Mouse (Mus musculus) CH12.LX (cell line): ENCODE results near the gene Scn3b. TPM values are rescaled to one million over a fixed set of nuclear protein-coding genes. Genes with fewer than 3 reads are reported as not detected.

Source experiments
- DNase-seq: peaks from one replicate; pipeline ENCODE4 v3.0.0-alpha.2; 2013; ENCODE audit errors: extremely low read depth
- H3K27ac ChIP-seq: 2 replicates; pipeline ENCODE4 v1.5.1; 2012; ENCODE audit warnings: low read depth, mild to moderate bottlenecking, control low read depth, moderate library complexity; ENCODE audit not compliant: insufficient read depth
- H3K27me3 ChIP-seq: replicated peaks from 2 replicates; pipeline ENCODE3; 2012; ENCODE audit warnings: inconsistent platforms
- H3K36me3 ChIP-seq, 2 experiments: replicated peaks in 1 of 2; 2 replicates each; pipeline versions ENCODE3 to v1.6.1; 2012; ENCODE audit warnings: inconsistent platforms in 1 of 2, low read length in 1 of 2, mild to moderate bottlenecking in 1 of 2, mixed read lengths in 1 of 2, moderate library complexity in 1 of 2; ENCODE audit not compliant: control insufficient read depth in 1 of 2, insufficient read depth in 1 of 2
- H3K4me1 ChIP-seq, 2 experiments: 2 replicates each; pipeline ENCODE4 v1.6.1; 2012; ENCODE audit warnings: inconsistent platforms in 1 of 2, moderate library complexity in 1 of 2; ENCODE audit not compliant: insufficient read depth in 2 of 2, control insufficient read depth in 1 of 2
- H3K4me2 ChIP-seq: 2 replicates; pipeline ENCODE4 v1.6.1; 2012; ENCODE audit warnings: low read depth, mild to moderate bottlenecking, control low read depth; ENCODE audit not compliant: poor library complexity, insufficient read depth, severe bottlenecking
- H3K4me3 ChIP-seq, 3 experiments: fragments of 150-350 bp in 1 of 3; sonication (generic) in 1 of 3; replicated peaks in 1 of 3; 2 replicates each; pipeline versions ENCODE3 to v1.5.1; 2011 to 2012; ENCODE audit warnings: low read depth in 2 of 3, low read length in 2 of 3, mild to moderate bottlenecking in 2 of 3, moderate library complexity in 2 of 3, control low read depth in 1 of 3, improper control_type of control experiment in 1 of 3, inconsistent platforms in 1 of 3, mixed read lengths in 1 of 3; ENCODE audit not compliant: poor library complexity in 1 of 3
- H3K79me2 ChIP-seq: replicated peaks from 2 replicates; pipeline ENCODE4 v1.6.1; 2012; ENCODE audit warnings: mild to moderate bottlenecking, moderate library complexity; ENCODE audit not compliant: control insufficient read depth, poor library complexity, insufficient read depth, severe bottlenecking; ENCODE audit errors: extremely low read depth
- H3K9ac ChIP-seq: 2 replicates; pipeline ENCODE4 v1.6.1; 2012; ENCODE audit warnings: low read depth, mild to moderate bottlenecking, control low read depth, moderate library complexity; ENCODE audit not compliant: insufficient read depth
- H3K9me3 ChIP-seq: replicated peaks from 2 replicates; pipeline ENCODE3; 2012; ENCODE audit warnings: low read length, inconsistent platforms, mixed read lengths
- BHLHE40 ChIP-seq: IDR thresholded peaks from 2 replicates; pipeline ENCODE4 v1.6.1; 2011; ENCODE audit warnings: mild to moderate bottlenecking, low read depth, low read length, improper control_type of control experiment
- CHD1 ChIP-seq: IDR thresholded peaks from 2 replicates; pipeline ENCODE4 v1.6.1; 2012; ENCODE audit warnings: low read depth, low read length, improper control_type of control experiment, inconsistent platforms
- CHD2 ChIP-seq: IDR thresholded peaks from 2 replicates; pipeline ENCODE4 v1.6.1; 2011; ENCODE audit warnings: low read length, improper control_type of control experiment
- CTCF ChIP-seq, 2 experiments: IDR thresholded peaks in 1 of 2; conservative IDR thresholded peaks in 1 of 2; 2 replicates each; pipeline ENCODE4 v1.5.1; 2011 to 2012; ENCODE audit warnings: low read depth in 2 of 2, low read length in 2 of 2, improper control_type of control experiment in 1 of 2, inconsistent platforms in 1 of 2, mild to moderate bottlenecking in 1 of 2, moderate library complexity in 1 of 2
- EP300 ChIP-seq: IDR thresholded peaks from 2 replicates; pipeline ENCODE4 v1.6.1; 2011; ENCODE audit warnings: low read length, improper control_type of control experiment
- ETS1 ChIP-seq: conservative IDR thresholded peaks from 2 replicates; pipeline ENCODE4 v1.6.1; 2012; ENCODE audit warnings: low read depth, mild to moderate bottlenecking, inconsistent platforms, low read length, improper control_type of control experiment, moderate library complexity
- HCFC1 ChIP-seq: IDR thresholded peaks from 2 replicates; pipeline ENCODE4 v1.6.1; 2012; ENCODE audit warnings: low read depth, mild to moderate bottlenecking, inconsistent platforms, low read length, improper control_type of control experiment
- IRF4 ChIP-seq: IDR thresholded peaks from 2 replicates; pipeline ENCODE4 v1.6.1; 2014; ENCODE audit warnings: low read depth, mild to moderate bottlenecking, inconsistent platforms, low read length, improper control_type of control experiment
- JUN ChIP-seq: IDR thresholded peaks from 2 replicates; pipeline ENCODE4 v1.6.1; 2011; ENCODE audit warnings: low read depth, mild to moderate bottlenecking, low read length, improper control_type of control experiment, moderate library complexity; ENCODE audit not compliant: insufficient read depth
- JUND ChIP-seq: conservative IDR thresholded peaks from 2 replicates; pipeline ENCODE4 v1.6.1; 2011; ENCODE audit warnings: low read depth, low read length, improper control_type of control experiment
- MAX ChIP-seq: IDR thresholded peaks from 2 replicates; pipeline ENCODE4 v1.6.1; 2011; ENCODE audit warnings: low read length, improper control_type of control experiment
- MXI1 ChIP-seq: IDR thresholded peaks from 2 replicates; pipeline ENCODE4 v1.6.1; 2011; ENCODE audit warnings: mild to moderate bottlenecking, low read depth, low read length, improper control_type of control experiment
- MYC ChIP-seq: IDR thresholded peaks from 2 replicates; pipeline ENCODE4 v1.6.1; 2011; ENCODE audit warnings: low read depth, mild to moderate bottlenecking, improper control_type of control experiment, low read length
- NRF1 ChIP-seq: IDR thresholded peaks from 2 replicates; pipeline ENCODE4 v1.6.1; 2014; ENCODE audit warnings: low read depth, mild to moderate bottlenecking, inconsistent platforms, low read length, improper control_type of control experiment, moderate library complexity
- PAX5 ChIP-seq: IDR thresholded peaks from 2 replicates; pipeline ENCODE4 v1.6.1; 2012; ENCODE audit warnings: low read length, inconsistent platforms, mixed read lengths
- POLR2A ChIP-seq: IDR thresholded peaks from 2 replicates; pipeline ENCODE4 v1.6.1; 2011; ENCODE audit warnings: low read depth, mild to moderate bottlenecking, improper control_type of control experiment, low read length
- RAD21 ChIP-seq: IDR thresholded peaks from 2 replicates; pipeline ENCODE4 v1.6.1; 2011; ENCODE audit warnings: low read depth, mild to moderate bottlenecking, low read length, improper control_type of control experiment, moderate library complexity
- SIN3A ChIP-seq: IDR thresholded peaks from 2 replicates; pipeline ENCODE4 v1.6.1; 2012; ENCODE audit warnings: low read length, improper control_type of control experiment, inconsistent platforms
- SMC3 ChIP-seq: IDR thresholded peaks from 2 replicates; pipeline ENCODE4 v1.6.1; 2011; ENCODE audit warnings: low read depth, low read length, improper control_type of control experiment
- USF1 ChIP-seq: IDR thresholded peaks from 2 replicates; pipeline ENCODE4 v1.6.1; 2014; ENCODE audit warnings: low read depth, mild to moderate bottlenecking, inconsistent platforms, low read length, improper control_type of control experiment
- ZC3H11A ChIP-seq: IDR thresholded peaks from 2 replicates; pipeline ENCODE4 v1.6.1; 2012; ENCODE audit warnings: low read depth, mild to moderate bottlenecking, inconsistent platforms, low read length, improper control_type of control experiment
- ZKSCAN1 ChIP-seq: IDR thresholded peaks from 2 replicates; pipeline ENCODE4 v1.6.1; 2012; ENCODE audit warnings: low read depth, inconsistent platforms, low read length, improper control_type of control experiment, borderline replicate concordance
- dilution Hi-C: fragments of 300-500 bp; cut with MboI; formaldehyde crosslinking; loops from 2 replicates; pipeline ENCODE4 v1.14.3; 2020; ENCODE audit warnings: low sequenced_read_pairs; ENCODE audit not compliant: extremely low pct_unique_long_range_greater_than_20kb, extremely low pct_ligation_motif_present
- in situ Hi-C: fragments of 300-500 bp; cut with MboI; formaldehyde crosslinking; loops from 3 replicates; pipeline ENCODE4 v1.14.3; 2019; ENCODE audit warnings: low sequenced_read_pairs, low pct_ligation_motif_present, low pct_unique_long_range_greater_than_20kb, mixed read lengths
- polyA plus RNA-seq: library from polyadenylated mRNA; unstranded; fragments of >175 nt; gene quantifications from 2 replicates; pipeline ENCODE4 v1.2.1, GENCODE M21; 2012; ENCODE audit warnings: low read depth; ENCODE audit not compliant: insufficient read length
- total RNA-seq, 2 experiments: library from RNA; depleted of rRNA; stranded (reverse); fragments of 300-350 nt in 1 of 2; fragments of >200 nt in 1 of 2; gene quantifications; 2 replicates each; pipeline ENCODE4 v1.2.3; 2012 to 2014

Scn3b gene
- total RNA-seq (2012; rRNA removed) (0.34 and 0.50 TPM in 2 replicates), total RNA-seq (2014; rRNA removed) (0.07 and 0.08 TPM in 2 replicates), polyA plus RNA-seq (not detected in 2 replicates)

- dilution Hi-C loops, result no loop called here
- Histone ChIP-seq H3K9me3 (no peaks in the 10 kb centered on the region), H3K27me3 (no peaks in the 10 kb centered on the region)
- no peak for TF ChIP-seq SMC3
- no peak for TF ChIP-seq RAD21
- no peak for TF ChIP-seq ZKSCAN1
- no peak for TF ChIP-seq POLR2A
- no peak for TF ChIP-seq BHLHE40
- no peak for TF ChIP-seq MAX
- no peak for TF ChIP-seq EP300
- no peak for TF ChIP-seq JUN
- peak; percentile 20 for TF ChIP-seq USF1
- TF ChIP-seq SIN3A, result no peak
- TF ChIP-seq JUND, result no peak
- no peak for TF ChIP-seq HCFC1
- TF ChIP-seq MYC, result no peak
- no peak for TF ChIP-seq ETS1
- TF ChIP-seq MXI1, result no peak
- TF ChIP-seq CHD1, result no peak
- TF ChIP-seq IRF4, result no peak
- TF ChIP-seq NRF1, result peak; percentile 73
- TF ChIP-seq, all 38 proteins: peak for 2
- H3K27ac ChIP-seq, result no peak within 1 kb of the TSS
- no peak for DNase-seq
- no peak within 1 kb of the TSS for H3K9ac ChIP-seq
- H3K4me1 ChIP-seq, result peaks cover 5% of the 10 kb centered on the region in 2 experiments; a peak in 1 of 4 replicates
- peak within 1 kb of the TSS in 1 of 3 experiments; percentile 44 for H3K4me3 ChIP-seq
- in situ Hi-C loops, result no loop called here
- no peaks in the 10 kb centered on the region for H3K36me3 ChIP-seq
- no peaks in the 10 kb centered on the region for H3K79me2 ChIP-seq
- H3K4me2 ChIP-seq, result peak within 1 kb of the TSS; percentile 87
Observed at GRCm38 (mm10) chr9:40269103-40269861, at the start of gene Scn3b. Gene Scn3b (plus strand): TSS chr9:40269217.

GRCm38 (mm10) chr9:40224289-40224688 is 44.7 kb upstream of the Scn3b start:
- Histone ChIP-seq H3K9me3 (no peaks in the 10 kb centered on the region), H3K79me2 (no peaks in the 10 kb centered on the region), H3K9ac (no peak overlapping the region), H3K4me2 (no peak overlapping the region), H3K27me3 (no peaks in the 10 kb centered on the region), H3K4me1 (peaks cover 2 to 3% of the 10 kb centered on the region in 2 experiments; a peak in 1 of 4 replicates), H3K4me3 (no peak overlapping the region), H3K36me3 (no peaks in the 10 kb centered on the region), H3K27ac (no peak overlapping the region)
- TF ChIP-seq EP300 (no peak), CHD2 (no peak), MAX (no peak), SMC3 (peak; percentile 25), ZC3H11A (no peak), POLR2A (no peak), JUND (no peak), NRF1 (no peak), CTCF (conservative IDR thresholded peaks at IDR 0.05 in 1 of 2, IDR thresholded peaks at IDR 0.05 in 1 of 2; ENCODE audit: low read depth in 2 of 2, low read length in 2 of 2) (peak in 1 of 2 experiments; percentile 32; a peak in 3 of 4 replicates), MYC (no peak), PAX5 (no peak), MXI1 (no peak)
- no peak for DNase-seq
- dilution Hi-C loops, result no loop called here
- in situ Hi-C loops, result loop anchor here (10.0 kb wide), 1 partner anchor 171 kb away; no protein-coding TSS in a partner anchor
